Mouse (Mus musculus): ENCODE data around the gene Traf4.

Traf4 gene

DNA sequence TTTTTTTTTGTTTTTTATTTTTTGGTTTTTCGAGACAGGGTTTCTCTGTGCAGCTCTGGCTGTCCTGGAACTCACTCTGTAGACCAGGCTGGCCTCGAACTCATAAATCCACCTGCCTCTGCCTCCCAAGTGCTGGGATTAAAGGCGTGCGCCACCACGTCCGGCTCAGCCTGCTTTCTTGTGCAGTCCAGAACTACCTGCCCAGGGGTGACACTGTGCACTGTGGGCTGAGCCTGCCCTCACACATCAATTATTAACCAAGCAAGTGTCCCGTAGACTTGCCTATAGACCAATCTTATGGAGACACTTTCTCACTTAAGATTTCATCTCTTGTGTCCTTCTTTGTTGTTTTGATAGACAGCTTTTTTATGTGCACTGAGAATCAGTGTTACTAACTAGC lies 30.1 kb downstream of the Traf4 start:
- peak in 1 of 2 experiments; percentile 49 for DNase-seq

DNA sequence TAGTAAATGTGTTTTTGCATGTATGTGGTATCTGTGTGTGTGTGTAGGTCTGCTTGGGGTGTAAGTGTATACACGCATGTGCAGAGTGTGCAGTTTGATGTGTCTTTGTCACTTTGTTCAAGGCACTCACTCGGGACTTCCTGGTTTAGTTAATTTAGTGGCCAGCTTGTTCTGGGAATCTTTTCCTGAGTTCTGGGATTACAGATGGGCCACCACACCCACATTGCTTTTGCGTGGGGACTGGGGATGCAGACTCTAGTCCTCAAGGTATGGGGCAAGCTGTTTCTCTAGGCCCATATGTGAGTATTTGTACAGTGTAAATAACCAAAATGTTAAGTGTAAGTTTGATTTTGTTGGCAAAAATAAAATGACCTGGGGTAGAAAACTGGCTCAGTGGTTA lies 31.0 kb downstream of the Traf4 start:
- no peak for DNase-seq

DNA sequence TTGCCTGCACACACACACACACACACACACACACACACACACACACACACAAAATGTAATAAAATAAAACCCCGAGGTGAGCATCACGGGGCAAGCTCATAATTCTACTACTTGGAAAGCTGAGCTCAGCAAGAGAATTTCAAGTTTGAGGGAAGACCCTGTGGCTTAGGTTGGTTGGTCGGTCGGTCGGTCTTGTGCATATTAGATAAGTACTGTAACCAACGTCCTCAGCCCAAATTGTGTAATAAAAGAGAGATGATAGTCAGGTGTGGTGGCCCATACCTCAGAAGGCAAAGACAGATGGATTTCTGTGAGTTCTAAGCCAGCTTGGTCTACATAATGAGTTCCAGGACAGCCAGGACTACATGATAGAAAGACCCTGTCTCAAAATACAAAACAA lies 31.5 kb downstream of the Traf4 start:
- DNase-seq = no peak

DNA sequence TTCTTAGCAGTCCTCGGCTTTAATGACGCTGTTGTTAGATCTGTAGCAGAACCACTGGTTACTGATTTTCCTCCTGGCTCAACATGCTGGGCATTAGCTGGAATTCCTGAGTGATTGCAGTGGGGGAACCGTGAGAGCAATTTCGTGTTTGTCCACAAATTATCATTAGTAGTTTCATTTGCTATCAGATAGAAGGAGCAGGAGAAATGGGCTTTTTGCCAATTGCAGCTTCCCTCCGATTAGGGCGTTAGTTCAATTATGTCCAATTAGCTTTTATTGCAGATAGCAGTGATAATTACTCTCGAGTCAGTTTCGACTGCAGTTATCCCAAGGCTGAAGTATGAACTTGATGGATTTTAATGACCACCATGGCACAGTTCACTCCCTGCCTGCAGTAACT lies 35.9 kb downstream of the Traf4 start:
- DNase-seq = no peak

DNA sequence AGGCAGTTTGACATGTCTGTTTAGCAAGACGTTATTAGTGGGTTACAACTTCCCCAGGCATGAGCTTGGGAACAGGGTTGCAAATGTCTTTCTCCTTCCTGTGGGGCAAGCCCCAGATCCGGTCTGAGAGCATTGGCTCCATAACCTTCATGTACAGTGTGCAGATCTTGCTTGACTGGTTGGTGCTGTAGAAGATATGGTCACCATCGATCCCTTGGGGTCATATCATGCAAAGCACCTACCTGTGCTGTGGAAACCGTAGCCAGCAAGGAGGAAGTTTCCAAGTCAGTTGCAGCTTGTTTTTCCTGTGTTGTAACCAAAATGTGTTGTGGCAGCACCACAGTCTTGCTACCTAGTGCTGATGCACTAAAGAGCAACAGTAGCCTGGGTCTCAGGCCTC lies 38.6 kb downstream of the Traf4 start:
- no peak for DNase-seq

DNA sequence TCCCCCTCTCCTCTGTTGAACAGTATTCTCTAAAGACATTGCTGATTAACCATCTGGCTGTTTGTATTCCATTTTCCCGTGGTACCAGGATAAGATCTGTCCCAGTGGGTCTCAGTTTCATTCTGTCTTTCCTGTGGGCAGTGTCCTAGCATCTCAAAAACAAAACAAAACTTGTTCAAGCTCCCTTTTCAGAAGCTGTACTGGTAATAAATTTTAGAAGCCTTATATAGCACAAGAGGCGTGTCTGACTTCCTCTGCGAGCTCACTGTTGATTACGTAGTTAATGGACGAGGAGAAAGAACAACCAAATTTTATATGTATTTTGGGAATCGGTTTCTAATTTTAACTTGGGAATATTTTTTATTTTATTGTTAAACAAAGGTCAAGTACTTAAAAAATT lies 39.7 kb downstream of the Traf4 start:
- no peak for DNase-seq

DNA sequence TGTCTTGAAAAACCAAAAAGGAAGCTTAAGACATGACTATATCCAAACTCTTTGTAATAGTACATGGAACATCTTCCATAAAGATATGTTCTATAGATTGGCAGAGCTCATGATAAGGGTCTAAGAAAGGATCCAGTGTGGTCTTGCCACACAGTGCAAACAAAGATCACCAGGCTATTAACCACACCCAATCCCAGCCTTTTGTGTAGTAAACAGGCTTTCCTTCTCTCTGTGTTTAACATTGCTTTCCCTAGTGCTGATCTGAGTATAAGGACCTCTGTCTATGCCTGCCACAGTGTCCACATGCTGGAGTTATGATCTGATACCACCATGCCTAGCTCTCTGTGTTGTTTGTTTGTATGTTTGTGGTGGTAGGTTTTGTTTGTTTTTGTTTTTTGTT lies 41.6 kb downstream of the Traf4 start:
- DNase-seq = no peak

DNA sequence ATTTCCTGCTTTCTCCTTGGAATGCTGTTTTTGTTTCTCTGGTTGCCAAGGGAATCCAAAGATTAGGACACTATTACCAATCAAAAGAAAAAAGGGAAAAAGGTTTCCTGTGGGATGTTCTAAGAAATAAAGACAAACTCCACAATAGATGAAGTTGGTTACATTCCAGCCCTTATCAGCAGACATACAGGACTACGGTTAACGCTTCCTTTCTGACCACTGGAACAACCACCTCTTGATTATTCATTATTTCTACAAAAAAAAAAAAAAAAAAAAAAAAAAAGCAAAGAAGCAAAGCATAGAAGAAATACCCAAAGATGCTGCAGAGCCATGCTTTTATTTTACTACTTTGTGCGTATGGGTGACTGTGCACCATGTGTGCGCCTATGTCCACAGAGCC lies 42.6 kb downstream of the Traf4 start:
- no peak for DNase-seq

DNA sequence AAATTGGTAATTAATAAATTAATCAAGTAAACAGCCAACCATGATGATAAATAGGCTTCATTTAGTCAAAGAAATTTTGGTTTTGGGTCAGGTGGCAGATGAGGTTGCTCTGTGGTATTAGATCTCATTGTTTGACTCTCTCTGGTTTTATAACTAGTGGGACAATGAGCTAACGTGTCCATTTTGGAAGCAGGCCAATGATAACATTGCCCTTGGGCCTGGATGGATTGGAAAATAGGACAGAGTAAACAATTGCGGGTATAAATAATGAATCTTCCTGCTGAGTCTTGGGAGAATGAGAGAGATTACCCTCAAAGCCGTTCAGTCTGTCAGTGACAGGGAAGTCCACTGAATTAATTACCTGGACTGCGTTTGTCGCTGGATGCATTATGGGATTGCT lies 44.2 kb downstream of the Traf4 start:
- peak; percentile 30 to 49 for DNase-seq

DNA sequence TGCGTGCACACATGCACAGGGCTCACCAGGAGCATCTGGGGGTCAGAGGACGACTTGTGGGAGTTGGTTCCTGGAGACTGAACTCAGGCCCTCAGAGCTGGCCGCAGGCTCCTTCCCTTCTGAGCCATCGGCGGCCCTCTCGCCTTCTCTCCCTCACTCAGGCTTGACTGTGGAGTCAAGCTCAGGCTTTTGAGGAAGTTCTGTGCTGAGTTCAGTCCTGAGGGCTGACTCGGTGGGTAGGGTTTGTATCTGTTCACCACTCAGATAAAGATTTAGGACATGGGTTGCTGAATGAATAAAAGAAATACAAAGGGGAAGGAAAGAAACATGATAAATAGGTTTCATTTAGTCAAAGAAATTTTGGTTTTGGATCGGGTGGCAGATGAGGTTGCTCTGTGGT lies 45.5 kb downstream of the Traf4 start:
- no peak for DNase-seq

DNA sequence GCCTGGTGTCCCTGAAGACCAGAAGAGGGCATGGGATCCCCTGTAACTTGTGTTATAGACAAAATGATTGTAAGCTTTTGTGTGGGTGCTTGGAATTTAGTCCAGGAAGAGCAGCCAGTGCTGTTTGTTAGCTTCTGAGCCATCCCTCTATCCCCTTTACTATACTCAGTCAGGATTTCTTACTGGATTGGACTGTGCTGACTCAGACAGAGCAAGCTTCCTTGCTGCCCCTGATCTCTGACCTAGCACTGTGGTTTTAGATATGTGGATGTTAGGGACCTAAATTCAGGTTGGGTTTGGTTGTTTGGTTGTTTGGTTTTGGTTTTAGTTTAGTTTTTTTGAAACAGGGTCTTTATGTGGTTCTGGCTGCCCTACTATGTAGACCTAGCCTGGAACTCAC lies 46.9 kb downstream of the Traf4 start:
- DNase-seq = no peak

DNA sequence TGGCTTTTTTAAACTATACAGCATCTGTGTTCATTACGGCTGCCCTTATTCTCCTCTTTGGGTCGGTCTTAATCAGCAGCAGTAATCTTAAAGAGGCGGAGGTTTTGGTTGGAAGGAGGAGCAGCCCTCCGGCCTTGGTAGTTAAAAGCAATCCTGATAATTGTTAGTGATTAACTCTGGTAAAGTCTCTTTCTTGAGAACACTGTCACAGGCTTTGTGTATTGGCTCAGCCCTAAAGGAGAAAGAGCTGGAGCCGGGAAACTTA lies 49.3 kb downstream of the Traf4 start:
- peak in 1 of 2 experiments; percentile 17 for DNase-seq

DNA sequence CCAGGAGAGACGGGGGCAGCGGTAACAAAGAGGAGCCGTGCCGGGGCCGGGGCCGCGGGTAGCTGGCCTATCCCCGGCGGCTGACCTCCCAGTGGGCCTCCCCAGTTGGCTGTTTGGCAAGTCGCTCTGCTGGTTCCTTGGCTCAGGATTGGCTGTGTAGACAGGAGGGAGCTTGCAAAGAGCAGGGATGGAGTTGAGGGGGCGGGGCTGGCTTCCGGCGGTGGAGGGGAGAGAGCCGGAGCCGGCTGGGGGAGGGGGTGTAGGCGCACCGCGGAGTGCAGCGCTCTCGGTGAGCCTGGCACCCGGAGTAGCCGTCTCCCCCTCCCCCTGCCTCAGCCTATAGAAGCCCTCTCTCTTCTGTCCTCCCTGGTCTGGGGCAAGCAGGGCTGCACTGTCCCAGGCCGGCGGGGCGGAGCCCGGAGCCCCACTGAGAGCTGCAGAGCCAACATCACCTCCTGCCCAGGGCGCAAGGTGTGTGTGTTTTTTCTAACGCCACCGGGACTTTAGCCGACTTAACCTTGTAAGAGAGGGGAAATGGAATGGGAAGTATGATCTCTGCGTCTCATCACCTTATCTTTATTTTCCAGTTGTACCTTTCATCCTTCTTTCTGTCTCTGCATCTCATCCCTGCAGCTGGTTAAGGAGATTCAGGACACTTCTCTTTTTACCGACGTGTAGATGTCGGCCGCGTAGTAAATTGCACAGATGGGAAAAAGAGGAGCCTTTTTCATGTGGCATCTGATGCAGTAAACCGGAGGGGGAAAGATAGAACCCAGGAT lies 49.8 kb downstream of the Traf4 start:
- DNase-seq = peak; percentile 93 to 96

DNA sequence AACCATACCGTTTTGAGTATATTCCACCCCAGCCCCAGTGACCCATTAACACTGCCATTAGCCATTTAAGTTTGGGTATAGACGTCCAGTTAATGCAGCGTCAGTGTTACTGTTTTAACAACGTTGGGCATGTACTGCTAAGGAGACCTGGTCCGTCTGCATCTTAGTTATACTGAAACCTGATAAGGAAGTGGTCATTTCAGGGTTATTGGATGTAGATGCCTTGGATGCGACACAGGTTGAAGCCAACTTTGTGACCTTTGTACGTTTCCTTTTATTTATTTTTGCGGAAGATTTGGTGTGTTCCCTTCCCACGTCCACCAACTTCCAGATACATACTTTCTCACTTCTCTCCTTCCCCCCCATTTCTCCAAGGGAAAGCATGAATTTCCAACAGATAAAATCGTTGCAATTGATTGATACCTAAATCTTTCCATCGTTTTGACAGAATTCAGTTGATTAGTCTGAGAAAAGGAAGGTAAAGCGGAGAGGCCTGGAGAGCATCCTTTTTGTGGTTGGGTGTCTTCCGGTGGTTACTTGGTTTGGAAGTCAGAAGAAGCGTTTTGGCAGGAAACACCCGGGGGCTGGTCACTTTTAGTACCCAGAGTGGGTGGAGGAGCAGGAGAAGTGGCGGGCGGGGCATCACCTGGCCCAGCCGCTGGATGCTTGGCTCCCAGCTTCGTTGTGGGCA lies 50.6 kb downstream of the Traf4 start:
- DNase-seq = no peak

DNA sequence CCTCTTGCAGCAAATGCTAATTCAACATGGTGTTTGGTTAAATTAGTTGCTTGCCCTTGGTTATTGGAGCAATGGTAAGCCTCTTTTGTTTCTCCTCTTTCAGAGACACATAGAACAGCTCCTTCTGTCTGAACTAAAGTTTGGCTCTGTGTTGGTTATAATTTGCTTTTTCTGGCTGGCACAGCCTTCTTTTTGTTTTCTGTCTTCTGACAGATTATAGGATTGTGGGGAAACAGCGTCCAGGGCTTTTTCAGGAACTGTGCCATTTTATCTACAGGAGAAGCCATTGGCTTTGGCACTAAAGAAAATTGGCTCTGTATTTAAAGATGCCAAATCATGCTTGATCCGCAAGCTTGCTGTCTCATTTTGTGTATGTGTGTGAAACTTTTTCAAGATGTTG lies 51.8 kb downstream of the Traf4 start:
- no peak for DNase-seq

Measured in kidney, adult 8-10 months (tissue).